Mouse (Mus musculus): ENCODE measurements around the gene Get4.

The Get4 gene

GRCm38 (mm10) chr5:139243384-139243783, 8.7 kb upstream of the Get4 start:
- no peak for DNase-seq

DNA sequence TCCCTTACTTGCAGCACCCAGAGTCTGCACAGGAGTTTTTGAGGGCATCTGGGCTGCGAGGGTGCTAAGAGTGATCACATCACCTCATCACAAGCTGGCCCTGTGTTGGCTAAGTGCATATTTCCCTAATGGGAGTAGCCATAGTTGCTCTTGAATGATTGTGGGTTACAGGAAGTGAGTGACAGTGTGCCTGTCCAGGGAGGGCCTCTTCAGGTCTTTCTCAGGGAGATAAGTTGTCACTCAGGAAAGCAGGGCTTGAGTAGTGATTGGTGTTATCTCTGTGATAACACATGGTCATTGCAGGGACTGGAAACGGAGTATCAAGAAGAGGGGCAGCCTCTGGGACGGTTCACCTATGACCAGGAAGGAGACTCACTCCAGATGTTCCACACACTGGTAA, 4.4 kb upstream of the Get4 start:
- DNase-seq = no peak

DNA sequence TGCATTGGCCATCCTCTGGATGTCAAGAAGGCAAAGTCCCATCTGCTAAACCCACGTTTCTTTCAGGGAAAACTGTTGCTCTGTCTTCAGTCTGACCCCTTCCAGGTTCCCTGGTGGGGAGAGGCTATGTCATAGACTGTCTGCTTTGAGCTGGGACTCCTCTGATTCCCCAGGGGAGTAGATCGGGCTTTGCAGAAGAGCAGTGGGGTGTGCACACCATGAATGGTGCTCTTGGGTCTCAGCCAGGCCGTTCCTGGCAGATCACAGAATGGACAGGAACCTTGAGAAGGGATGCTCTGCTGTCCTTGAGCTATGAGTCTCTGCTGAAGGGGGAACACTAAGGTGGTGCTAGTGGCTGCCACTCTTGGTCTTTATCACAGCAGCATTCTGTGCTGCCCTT, 3.3 kb upstream of the Get4 start:
- DNase-seq = no peak

GRCm38 (mm10) chr5:139251279-139251678, 845 bp upstream of the Get4 start:
- DNase-seq = no peak

- DNase-seq = no peak
Observed at GRCm38 (mm10) chr5:139251736-139252080, 416 bp upstream of the Get4 start.

DNA sequence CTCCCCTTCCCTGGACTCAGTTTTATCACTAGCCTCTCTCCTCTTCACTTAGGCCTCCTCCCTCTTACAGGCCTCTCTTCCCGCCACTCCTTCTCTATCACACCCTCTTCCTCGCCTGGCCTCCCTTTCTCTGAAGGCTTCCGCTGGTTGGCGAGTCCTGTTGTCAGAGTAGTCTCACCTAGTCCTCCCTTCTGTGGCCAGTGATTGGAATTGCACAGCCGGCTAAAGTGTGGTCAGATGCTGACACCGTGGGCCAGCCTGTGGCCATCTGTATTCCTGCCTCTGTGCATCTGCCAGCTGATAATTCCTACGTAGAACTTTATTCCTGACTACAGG, 754 bp downstream of the Get4 start:
- no peak for DNase-seq

DNA sequence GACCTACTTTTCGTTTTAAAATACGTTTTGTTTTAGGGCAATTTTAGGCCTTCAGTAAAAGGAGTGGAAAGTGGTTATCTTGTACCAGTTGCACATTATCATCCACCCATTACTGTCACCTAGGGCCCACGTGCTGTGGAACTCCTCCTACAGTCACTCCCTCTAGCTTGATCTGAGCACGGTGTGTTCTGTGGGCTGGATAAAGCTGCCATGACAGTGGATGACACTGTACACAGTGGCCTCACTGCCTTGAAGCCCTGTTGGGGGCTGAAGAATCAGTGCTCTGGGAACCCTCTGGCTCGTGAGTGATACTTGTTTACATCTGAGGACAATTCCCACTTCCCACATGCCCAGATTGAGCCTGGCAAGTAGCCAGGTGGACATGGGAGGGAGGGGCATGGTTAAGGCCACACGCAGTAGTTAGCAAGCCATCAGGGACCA, 1.2 kb downstream of the Get4 start:
- DNase-seq = peak; percentile 48

DNA sequence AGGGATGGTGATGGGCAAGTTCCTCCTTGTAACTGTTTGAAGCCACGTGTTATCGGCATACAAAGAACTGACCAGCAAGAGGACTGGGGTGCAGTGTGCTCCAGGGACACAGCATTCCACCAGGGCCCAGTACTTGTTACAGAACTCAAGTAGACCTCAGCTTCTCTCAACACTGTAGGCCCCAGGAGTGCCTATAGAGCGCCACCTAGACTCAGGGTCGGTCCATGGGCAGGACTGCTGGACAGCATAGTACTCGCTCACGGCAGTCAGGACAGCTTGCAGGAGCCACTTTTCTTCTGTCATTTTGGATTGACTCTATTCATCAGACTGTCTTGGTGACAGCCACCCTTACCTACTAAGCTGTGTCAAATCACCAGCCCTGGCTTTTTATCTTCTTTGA, 2.8 kb downstream of the Get4 start:
- no peak for DNase-seq

DNA sequence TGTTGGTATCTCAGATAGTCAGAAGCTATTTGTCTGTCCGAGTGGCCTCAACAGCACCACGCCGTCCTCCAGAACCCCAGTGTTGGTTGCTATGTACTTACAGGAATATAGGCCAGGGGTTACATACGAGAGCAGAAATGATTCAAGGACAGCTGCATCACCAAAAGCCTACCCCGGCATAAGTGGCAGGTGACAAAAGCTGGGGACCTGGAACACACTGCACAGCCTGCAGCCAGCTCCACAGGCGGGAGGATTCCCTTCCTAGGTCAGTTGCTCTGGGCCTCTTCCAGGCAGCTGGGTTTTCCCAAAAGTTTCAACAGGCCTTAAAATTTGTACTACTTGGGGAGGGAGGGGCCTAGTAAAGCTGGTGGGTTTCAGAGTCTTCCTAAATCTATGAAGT, 3.7 kb downstream of the Get4 start:
- no peak for DNase-seq

GRCm38 (mm10) chr5:139256211-139256765, 4.2 kb downstream of the Get4 start:
- DNase-seq = no peak

DNA sequence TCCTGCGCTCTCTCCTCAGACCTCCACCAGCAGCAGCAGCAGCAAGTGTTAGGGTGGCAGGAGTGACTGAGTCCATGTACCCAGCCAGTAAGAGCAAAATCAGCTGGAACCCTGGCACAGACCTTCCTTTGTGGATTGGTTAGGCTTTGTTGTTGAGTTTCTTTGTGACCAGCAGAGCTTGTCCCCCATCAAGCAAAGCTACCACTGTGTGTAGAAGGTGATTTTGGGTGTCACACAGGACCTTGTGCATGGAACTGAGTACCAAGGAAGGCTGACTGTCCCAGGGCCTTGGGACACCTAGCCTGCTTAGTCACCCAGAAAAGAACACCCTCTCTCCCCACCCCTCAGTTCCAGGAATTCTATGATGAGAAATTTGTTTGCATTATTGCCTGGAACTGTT, 5.1 kb downstream of the Get4 start:
- no peak for DNase-seq

DNA sequence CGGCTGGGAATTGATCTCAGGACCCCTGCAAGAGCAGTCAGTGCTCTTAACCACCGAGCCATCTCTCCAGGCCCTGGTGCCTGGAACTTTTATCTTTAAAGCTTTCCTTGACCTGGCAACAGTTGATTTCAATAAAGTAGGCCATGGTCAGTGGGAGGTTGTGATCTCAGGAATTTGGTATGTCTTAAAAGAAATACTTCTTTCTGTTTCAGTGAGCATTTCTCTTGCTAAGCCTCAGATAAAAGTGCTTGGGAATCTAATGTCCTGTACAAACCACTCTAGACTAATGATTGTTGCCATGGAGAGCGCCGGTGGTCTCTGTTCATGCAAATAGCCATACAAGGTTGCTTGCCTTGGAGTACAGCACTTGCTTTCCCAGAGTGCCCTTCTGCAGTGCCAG, 5.7 kb downstream of the Get4 start:
- no peak for DNase-seq

DNA sequence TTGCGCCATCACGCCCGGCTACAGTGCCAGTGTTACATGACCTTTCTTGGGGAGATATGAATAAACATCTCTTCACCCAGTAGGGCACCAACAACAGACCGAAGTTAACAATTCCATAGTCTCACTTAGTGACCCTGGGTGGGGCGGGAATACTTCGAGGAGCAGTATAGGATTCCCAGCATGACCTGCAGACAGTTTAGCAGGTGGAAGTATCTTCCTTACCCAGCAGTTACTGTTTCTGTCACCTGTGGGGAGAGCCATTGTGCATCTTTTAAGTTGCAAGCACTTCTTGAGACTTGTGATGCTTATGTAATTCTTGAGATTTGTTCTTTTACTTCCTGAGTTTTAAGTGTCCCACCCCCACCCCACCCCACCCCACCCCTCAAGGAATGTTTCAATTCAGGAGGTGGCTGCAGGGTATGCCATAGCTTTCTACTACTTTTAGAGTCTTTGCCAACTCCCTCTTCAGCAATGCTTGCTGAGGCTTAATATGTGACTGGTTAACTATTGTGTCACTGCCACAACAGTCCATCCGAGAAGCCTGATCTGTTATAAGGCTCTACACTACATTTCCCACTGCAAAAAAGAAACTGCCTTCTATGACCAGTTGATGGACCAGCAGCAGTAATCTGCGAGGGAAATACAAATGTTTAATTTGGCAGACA, 6.4 kb downstream of the Get4 start:
- no peak for DNase-seq

- DNase-seq = no peak
Observed at GRCm38 (mm10) chr5:139259853-139260252, 7.7 kb downstream of the Get4 start.

- DNase-seq = no peak
Observed at GRCm38 (mm10) chr5:139261403-139261802, 9.3 kb downstream of the Get4 start.

GRCm38 (mm10) chr5:139267661-139268060, 15.5 kb downstream of the Get4 start:
- no peak for DNase-seq

- DNase-seq = no peak
Observed at GRCm38 (mm10) chr5:139270806-139271521, 18.8 kb downstream of the Get4 start.

DNA sequence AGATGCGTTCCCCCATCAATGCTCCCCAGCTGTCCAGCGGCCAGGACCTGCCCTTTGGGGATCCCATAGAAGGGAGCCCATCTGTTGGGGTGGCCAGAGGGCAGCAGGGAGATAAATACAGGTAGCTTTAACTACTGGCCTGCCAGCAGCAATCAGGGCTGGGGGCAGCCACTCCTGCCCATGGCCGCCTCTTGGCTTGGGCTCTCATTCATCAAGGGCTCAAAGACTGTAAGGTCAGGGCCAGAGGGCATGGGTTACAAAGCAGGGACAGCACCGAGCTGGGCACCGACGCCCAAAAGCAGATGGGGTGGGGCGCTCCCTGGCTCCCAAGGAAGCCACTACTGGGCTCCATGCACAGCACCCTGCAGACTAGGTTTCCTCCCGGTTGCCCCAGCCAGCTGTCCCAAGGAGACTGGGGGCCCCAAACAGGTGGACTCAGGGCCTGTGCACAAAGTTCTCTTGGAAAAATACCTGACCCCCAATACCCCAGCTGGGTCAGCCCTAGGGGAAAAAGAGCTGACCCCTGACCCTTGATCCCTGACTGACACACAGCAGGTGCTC, 19.9 kb downstream of the Get4 start:
- no peak for DNase-seq

DNA sequence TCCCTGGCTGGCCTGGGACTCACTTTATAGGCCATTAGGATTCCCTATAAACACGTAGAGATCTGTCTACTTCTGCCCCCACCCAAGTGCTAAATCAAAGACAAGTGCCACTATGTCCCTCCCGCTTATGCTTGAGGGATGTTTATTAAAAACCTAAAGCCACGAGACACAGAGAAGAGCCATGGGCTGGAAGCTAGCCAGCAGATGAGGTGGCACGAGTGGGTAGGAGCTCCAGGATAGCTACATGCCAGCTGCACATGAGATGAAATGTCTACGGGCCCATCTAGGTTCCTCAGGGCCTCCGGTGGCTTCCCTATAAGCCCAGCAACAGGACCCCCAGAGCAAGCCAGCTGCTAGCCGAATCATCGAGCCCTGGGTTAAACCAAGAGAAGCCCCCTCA, 25.2 kb downstream of the Get4 start:
- DNase-seq = no peak

DNA sequence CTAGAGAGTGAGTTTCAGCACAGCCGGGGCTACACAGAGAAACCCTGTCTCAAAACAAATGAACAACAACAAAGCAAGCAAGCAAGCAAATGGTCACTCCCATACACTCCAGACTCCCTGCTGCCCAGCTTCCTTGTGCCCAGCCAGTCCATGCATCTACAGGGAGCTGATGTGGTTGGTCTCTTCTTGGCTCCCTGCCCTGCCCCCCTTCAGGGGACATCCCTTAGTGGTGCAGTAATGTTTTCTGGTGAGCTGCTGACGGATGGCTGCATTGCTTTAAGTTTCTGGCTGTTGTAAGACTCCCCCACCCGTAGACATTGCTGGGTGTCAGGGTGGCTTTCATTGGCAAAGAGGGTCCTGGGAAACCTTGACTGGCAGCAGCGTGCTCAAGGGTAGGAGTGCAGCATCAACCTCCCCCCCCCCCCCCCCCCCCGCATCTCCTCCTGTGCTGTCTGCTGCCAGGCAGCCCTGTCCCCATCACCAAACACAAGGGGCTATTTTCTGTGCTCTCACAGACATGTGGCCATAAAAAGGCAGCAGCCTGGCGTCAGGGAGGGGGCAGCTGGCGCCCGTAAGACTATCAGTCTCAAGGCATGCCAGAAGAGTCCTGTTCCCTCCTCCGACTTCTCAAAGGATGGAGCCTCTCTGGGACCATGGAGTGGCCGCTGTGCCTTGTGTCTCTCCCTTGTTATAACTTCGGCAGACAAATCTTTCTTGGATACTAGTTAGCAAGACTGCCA, 29.4 kb downstream of the Get4 start:
- no peak for DNase-seq

DNA sequence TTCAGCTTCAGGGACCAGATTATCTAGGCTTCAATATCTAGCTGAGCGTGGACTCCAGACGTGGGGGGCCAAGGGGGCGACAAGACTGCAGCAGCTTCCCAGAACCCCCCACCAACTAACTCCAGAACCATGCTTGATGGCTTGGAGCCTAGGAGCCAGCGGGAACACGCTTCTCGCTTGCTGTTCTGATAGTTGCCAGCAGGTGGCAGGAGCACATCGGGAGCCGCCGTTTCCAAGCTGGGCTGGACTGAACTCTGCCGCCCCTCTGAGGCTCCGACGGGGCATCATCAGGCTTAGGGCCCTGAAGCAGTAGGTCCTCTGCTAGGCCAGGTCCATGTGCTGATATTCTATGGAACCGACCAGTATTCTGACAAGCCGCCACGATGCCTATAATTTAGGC, 30.1 kb downstream of the Get4 start:
- DNase-seq = peak; percentile 82

GRCm38 (mm10) chr5:139283460-139284180, 31.5 kb downstream of the Get4 start:
- no peak for DNase-seq
